Mouse (Mus musculus) liver, embryonic 14.5 days (tissue): ENCODE results near the gene Abcg1.

Experiments used
- CTCF ChIP-seq: IDR thresholded peaks from 2 replicates; pipeline ENCODE4 v1.5.1; 2016; ENCODE audit warnings: antibody characterized with exemption, low read depth, control low read depth
- EP300 ChIP-seq: IDR thresholded peaks from 2 replicates; pipeline ENCODE4 v1.6.1; 2016; ENCODE audit warnings: antibody characterized with exemption, low read depth

- TF ChIP-seq CTCF (no peak), EP300 (no peak)
These were observed 643 bp downstream of the Abcg1 start for GRCm38 (mm10) chr17:31057891-31058744.
